Mouse (Mus musculus): Measurements from ENCODE around the gene Rictor. TPM values are rescaled to one million over a fixed set of nuclear protein-coding genes. Genes with fewer than 3 reads are reported as not detected.

Rictor gene
- polyA plus RNA-seq, 1 experiment from 2014 or later = 46.8 TPM

GRCm38 (mm10) chr15:6710341-6710740 lies 2.2 kb downstream of the Rictor start:
- Histone ChIP-seq H3K36me3 (no peaks in the 10 kb centered on the region), H3K4me1 (peaks cover 35% of the 10 kb centered on the region), H3K4me2 (replicated peaks) (peak overlapping the region; percentile 76; the same call in 1 of the 2 replicates), H3K27ac (no peak overlapping the region), H3K4me3 (no peak overlapping the region), H3K27me3 (no peaks in the 10 kb centered on the region), H3K9ac (no peak overlapping the region), H3K9me3 (no peaks in the 10 kb centered on the region)
- no peak for ATAC-seq (ENCODE audit: insufficient number of reproducible peaks, insufficient read depth, low FRiP score, low TSS enrichment)
- 62% methylated on average over 7 of the region's 7 CpGs for whole genome bisulfite sequencing

GRCm38 (mm10) chr15:6711226-6711625 lies 3.0 kb downstream of the Rictor start:
- ATAC-seq (ENCODE audit: insufficient number of reproducible peaks, insufficient read depth, low FRiP score, low TSS enrichment) = no peak
- Histone ChIP-seq H3K4me1 (peaks cover 35% of the 10 kb centered on the region), H3K9me3 (no peaks in the 10 kb centered on the region), H3K4me3 (no peak overlapping the region), H3K36me3 (no peaks in the 10 kb centered on the region), H3K9ac (no peak overlapping the region), H3K4me2 (replicated peaks) (no peak overlapping the region), H3K27ac (no peak overlapping the region), H3K27me3 (no peaks in the 10 kb centered on the region)
- WGBS = 77% methylated on average over 7 of the region's 7 CpGs

- Histone ChIP-seq H3K9ac (no peak overlapping the region), H3K27ac (no peak overlapping the region), H3K27me3 (no peaks in the 10 kb centered on the region), H3K4me3 (no peak overlapping the region), H3K4me1 (peaks cover 30% of the 10 kb centered on the region), H3K4me2 (replicated peaks) (no peak overlapping the region), H3K36me3 (no peaks in the 10 kb centered on the region), H3K9me3 (no peaks in the 10 kb centered on the region)
- WGBS = 52% methylated on average over 7 of the region's 7 CpGs
- ATAC-seq (ENCODE audit: insufficient number of reproducible peaks, insufficient read depth, low FRiP score, low TSS enrichment) = no peak
These were observed 6.6 kb downstream of the Rictor start for GRCm38 (mm10) chr15:6714819-6715218.

GRCm38 (mm10) chr15:6715237-6715636 lies 7.1 kb downstream of the Rictor start:
- Histone ChIP-seq H3K4me3 (no peak overlapping the region), H3K4me2 (replicated peaks) (no peak overlapping the region), H3K27me3 (no peaks in the 10 kb centered on the region), H3K36me3 (no peaks in the 10 kb centered on the region), H3K9ac (no peak overlapping the region), H3K27ac (no peak overlapping the region), H3K4me1 (peaks cover 26% of the 10 kb centered on the region), H3K9me3 (no peaks in the 10 kb centered on the region)
- 73% methylated on average over 6 of the region's 6 CpGs for WGBS
- ATAC-seq (ENCODE audit: insufficient number of reproducible peaks, insufficient read depth, low FRiP score, low TSS enrichment) = no peak

- no peak for ATAC-seq (ENCODE audit: insufficient number of reproducible peaks, insufficient read depth, low FRiP score, low TSS enrichment)
- WGBS = 88% methylated on average over 2 of the region's 2 CpGs
- Histone ChIP-seq H3K27me3 (no peaks in the 10 kb centered on the region), H3K27ac (no peak overlapping the region), H3K4me3 (no peak overlapping the region), H3K4me2 (replicated peaks) (no peak overlapping the region), H3K9me3 (no peaks in the 10 kb centered on the region), H3K9ac (no peak overlapping the region), H3K36me3 (no peaks in the 10 kb centered on the region), H3K4me1 (peaks cover 2% of the 10 kb centered on the region; the same call in 1 of the 2 replicates)
These were observed 13.2 kb downstream of the Rictor start for GRCm38 (mm10) chr15:6721385-6721784.

- Histone ChIP-seq H3K9me3 (no peaks in the 10 kb centered on the region), H3K4me3 (no peak overlapping the region), H3K4me1 (peaks cover 2% of the 10 kb centered on the region; the same call in 1 of the 2 replicates), H3K27ac (no peak overlapping the region), H3K27me3 (no peaks in the 10 kb centered on the region), H3K36me3 (no peaks in the 10 kb centered on the region), H3K9ac (no peak overlapping the region), H3K4me2 (replicated peaks) (no peak overlapping the region)
- ATAC-seq (ENCODE audit: insufficient number of reproducible peaks, insufficient read depth, low FRiP score, low TSS enrichment) = no peak
- 90% methylated on average over 4 of the region's 4 CpGs for WGBS
These were observed 13.6 kb downstream of the Rictor start for GRCm38 (mm10) chr15:6721802-6722201.

- ATAC-seq (ENCODE audit: insufficient number of reproducible peaks, insufficient read depth, low FRiP score, low TSS enrichment) = peak; percentile 35; the same call in 1 of the 2 replicates
- Histone ChIP-seq H3K27ac (no peak overlapping the region), H3K4me3 (no peak overlapping the region), H3K9ac (no peak overlapping the region), H3K4me1 (peaks cover 2% of the 10 kb centered on the region; the same call in 1 of the 2 replicates), H3K9me3 (no peaks in the 10 kb centered on the region), H3K36me3 (no peaks in the 10 kb centered on the region), H3K27me3 (no peaks in the 10 kb centered on the region), H3K4me2 (replicated peaks) (no peak overlapping the region)
- 88% methylated on average over 11 of the region's 11 CpGs for WGBS
These were observed 14.4 kb downstream of the Rictor start for GRCm38 (mm10) chr15:6722405-6723176.

GRCm38 (mm10) chr15:6723338-6723737 lies 15.2 kb downstream of the Rictor start:
- Histone ChIP-seq H3K27me3 (no peaks in the 10 kb centered on the region), H3K27ac (no peak overlapping the region), H3K4me2 (replicated peaks) (no peak overlapping the region), H3K4me3 (no peak overlapping the region), H3K9ac (no peak overlapping the region), H3K9me3 (no peaks in the 10 kb centered on the region), H3K4me1 (peaks cover 2% of the 10 kb centered on the region; the same call in 1 of the 2 replicates), H3K36me3 (no peaks in the 10 kb centered on the region)
- ATAC-seq (ENCODE audit: insufficient number of reproducible peaks, insufficient read depth, low FRiP score, low TSS enrichment) = no peak

- no peak overlapping the region for H3K4me2 ChIP-seq (replicated peaks)
- no peaks in the 10 kb centered on the region for H3K27me3 ChIP-seq
- 60% methylated on average over 1 of the region's 1 CpGs for WGBS
- H3K9me3 ChIP-seq = no peaks in the 10 kb centered on the region
- no peak overlapping the region for H3K4me3 ChIP-seq
- H3K4me1 ChIP-seq = peaks cover 2% of the 10 kb centered on the region; the same call in 1 of the 2 replicates
- no peak overlapping the region for H3K9ac ChIP-seq
- ATAC-seq (ENCODE audit: insufficient number of reproducible peaks, insufficient read depth, low FRiP score, low TSS enrichment) = no peak
- H3K36me3 ChIP-seq = no peaks in the 10 kb centered on the region
- H3K27ac ChIP-seq = no peak overlapping the region
These were observed 16.3 kb downstream of the Rictor start for GRCm38 (mm10) chr15:6724442-6724841.

- no peak overlapping the region for H3K4me2 ChIP-seq (replicated peaks)
- H3K9ac ChIP-seq = no peak overlapping the region
- H3K9me3 ChIP-seq = no peaks in the 10 kb centered on the region
- H3K36me3 ChIP-seq = no peaks in the 10 kb centered on the region
- H3K4me1 ChIP-seq = peaks cover 2% of the 10 kb centered on the region; the same call in 1 of the 2 replicates
- H3K27ac ChIP-seq = no peak overlapping the region
- 79% methylated on average over 5 of the region's 5 CpGs for WGBS
- no peak for ATAC-seq (ENCODE audit: insufficient number of reproducible peaks, insufficient read depth, low FRiP score, low TSS enrichment)
- H3K27me3 ChIP-seq = no peaks in the 10 kb centered on the region
- H3K4me3 ChIP-seq = no peak overlapping the region
These were observed 18.1 kb downstream of the Rictor start for GRCm38 (mm10) chr15:6726130-6726808.

- ATAC-seq (ENCODE audit: insufficient number of reproducible peaks, insufficient read depth, low FRiP score, low TSS enrichment) = no peak
- Histone ChIP-seq H3K27me3 (no peaks in the 10 kb centered on the region), H3K4me2 (replicated peaks) (no peak overlapping the region), H3K27ac (no peak overlapping the region), H3K9ac (no peak overlapping the region), H3K9me3 (no peaks in the 10 kb centered on the region), H3K36me3 (no peaks in the 10 kb centered on the region), H3K4me3 (no peak overlapping the region), H3K4me1 (peaks cover 7% of the 10 kb centered on the region; the same call in 1 of the 2 replicates)
- WGBS = 70% methylated on average over 5 of the region's 5 CpGs
These were observed 24.9 kb downstream of the Rictor start for GRCm38 (mm10) chr15:6733076-6733475.

GRCm38 (mm10) chr15:6739180-6739579 lies 31.0 kb downstream of the Rictor start:
- WGBS = 95% methylated on average over 2 of the region's 2 CpGs

More at GRCm38 (mm10) chr15:6739180-6739579, 31.0 kb downstream of the Rictor start:
- Histone ChIP-seq H3K4me1 (peaks cover 6% of the 10 kb centered on the region; the same call in 1 of the 2 replicates), H3K27me3 (no peaks in the 10 kb centered on the region), H3K4me3 (no peak overlapping the region), H3K9ac (no peak overlapping the region), H3K27ac (no peak overlapping the region), H3K4me2 (replicated peaks) (no peak overlapping the region), H3K9me3 (no peaks in the 10 kb centered on the region), H3K36me3 (0 out of 2 replicates have a peak, but pooled peaks cover 10% of the 10 kb centered on the region)
- no peak for ATAC-seq (ENCODE audit: insufficient number of reproducible peaks, insufficient read depth, low FRiP score, low TSS enrichment)

Data from embryonic facial prominence, embryonic 12.5 days (tissue).